Mouse (Mus musculus) layer of hippocampus, adult 9-10 months (tissue): ENCODE measurements around the gene Mydgf.
A peak's percentile ranks its signal among the peaks of the same experiment; 100 is the strongest.

Experiments
- DNase-seq: peaks from one replicate; pipeline ENCODE4 v3.0.0; 2022; ENCODE audit warnings: low spot score

Gene Mydgf

DNA sequence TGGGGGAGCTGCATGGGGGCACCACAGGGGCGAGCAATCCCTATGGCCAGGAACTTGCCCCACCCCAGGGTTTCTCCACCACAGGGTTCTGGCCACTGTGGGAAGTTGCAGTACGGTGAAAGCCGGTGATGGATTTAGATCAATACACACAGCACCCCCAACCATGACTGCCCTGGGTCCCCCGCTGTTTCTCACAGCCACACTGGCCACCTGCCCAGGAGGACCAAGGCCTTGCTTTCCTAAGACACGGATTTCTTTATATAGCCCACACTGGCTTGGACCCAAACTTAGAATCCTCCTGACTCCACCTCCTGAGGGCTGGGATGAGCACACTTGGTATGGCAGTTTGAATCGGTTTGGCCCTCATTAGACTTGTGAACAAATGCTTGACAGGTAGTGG lies 7.5 kb upstream of the Mydgf start:
- no peak for DNase-seq

DNA sequence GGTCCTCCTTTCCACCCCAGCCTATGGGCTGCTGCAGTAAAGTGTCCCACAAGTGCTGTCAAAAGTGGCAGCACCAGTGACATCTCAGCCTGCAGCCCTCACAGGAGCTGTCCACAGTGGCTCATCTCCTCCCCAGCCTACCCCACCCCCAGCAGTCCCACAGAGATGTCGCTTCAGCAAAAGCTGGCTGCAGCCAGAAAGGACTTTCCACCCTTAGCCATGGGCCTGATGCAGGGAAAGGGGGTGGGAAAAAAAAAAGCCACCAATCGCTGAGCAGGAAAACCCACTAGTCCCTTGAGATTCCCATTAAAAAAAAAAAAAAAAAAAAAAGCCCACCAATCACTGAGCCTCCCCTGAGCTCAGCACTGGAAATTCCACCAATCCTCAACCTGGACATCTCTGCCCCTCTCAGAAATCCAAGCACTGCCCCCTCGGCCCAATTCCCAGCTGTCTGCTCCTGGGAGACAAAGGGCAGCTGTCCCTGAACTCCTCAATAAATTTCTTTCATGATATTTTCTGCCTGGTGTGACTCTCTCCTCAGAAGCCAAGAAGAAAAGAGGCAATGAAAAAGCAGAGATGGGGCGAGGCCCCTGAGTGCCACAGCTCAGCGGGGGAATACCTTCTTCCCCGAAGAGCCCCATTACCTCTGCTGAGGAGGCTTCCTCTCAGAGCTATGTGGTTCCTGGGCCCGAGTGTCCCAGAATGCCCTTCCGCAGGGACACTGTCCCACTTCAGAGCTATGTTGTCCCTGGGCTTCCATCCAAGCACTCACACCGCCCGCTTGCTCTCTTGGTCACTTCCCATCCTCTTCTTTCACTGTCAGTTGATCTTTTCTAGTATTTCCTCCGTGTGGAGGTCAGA lies 1.8 kb upstream of the Mydgf start:
- no peak for DNase-seq

DNA sequence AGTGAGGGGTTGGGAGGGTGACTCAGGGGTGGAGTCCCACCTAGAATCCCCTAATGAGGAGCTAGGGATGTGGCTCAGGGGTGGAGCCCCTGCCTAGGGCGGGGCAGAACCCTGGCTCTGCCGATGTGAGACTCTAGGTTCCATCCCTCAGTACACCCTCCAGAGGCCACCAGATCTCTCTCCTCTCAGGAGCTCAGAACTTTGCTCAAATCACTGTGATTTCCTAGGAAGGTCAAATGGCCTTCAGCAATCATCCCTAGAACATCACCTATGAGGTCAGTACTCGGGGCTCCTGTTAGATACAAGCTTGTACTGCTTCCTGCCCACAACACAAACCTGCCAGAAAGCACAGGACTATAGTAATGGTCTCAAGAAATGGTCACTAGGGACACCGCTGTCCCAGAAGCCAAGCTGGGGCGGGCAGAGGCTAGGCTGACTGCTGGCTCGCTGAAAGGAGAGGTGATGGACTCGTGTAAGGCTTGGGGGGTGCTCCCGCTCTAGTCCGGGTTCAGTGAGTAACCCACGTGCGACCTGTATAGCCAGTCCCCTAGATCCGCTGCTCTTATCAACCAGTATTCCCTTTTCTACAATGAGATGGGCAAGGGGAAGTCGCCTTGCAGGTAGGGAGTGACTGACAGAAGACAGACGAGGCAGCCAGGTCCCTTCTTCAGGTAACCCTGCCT lies 604 bp downstream of the Mydgf start:
- DNase-seq: no peak

DNA sequence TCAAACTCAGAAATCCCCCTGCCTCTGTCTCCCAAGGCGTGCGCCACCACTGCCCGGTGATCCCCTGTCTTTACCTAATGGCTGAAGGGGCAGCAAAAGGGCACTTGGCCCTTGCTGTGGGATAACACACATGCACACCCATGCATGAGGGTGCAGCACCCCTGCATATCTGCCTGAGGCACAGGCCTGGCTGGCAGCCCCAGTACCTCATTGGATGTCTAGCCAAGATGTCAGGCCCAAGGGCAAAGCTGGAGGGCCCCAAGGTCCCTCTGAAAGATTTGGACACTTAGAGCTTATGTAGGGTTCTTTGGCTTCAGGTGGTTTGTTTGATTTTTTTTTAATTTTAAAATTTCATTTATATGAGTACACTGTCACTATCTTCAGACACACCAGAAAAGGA lies 8.3 kb downstream of the Mydgf start:
- no peak for DNase-seq

DNA sequence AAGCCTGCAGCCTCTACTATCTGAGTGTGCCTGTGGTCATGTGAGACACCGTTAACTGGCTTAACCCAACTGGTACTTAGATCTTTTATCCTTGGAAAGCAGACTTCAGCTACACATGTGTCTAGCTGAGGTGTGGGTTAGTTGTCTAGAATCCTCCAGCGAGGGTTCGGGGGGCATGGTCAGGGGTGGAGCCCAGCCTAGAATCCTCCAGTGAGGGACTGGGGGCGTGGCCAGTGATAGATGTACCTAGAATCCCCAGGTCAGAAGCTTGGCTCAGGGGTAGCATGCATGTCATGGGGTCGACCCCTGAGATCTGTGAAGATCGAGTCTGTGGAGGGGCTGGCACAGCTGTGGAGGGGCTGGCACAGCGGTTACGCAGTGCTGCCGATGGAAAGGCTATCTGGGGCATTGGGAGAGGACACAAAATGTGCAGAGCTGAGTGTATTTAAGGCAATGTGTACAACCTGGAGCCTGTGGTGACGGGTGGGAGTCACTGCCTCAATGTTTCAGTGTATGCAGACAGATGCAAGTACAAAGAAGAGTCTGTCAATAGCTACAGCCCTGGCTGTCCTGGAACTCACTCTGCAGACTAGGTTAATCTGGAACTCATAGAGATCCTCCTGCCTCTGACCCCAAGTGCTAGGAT lies 10.2 kb downstream of the Mydgf start:
- no peak for DNase-seq

DNA sequence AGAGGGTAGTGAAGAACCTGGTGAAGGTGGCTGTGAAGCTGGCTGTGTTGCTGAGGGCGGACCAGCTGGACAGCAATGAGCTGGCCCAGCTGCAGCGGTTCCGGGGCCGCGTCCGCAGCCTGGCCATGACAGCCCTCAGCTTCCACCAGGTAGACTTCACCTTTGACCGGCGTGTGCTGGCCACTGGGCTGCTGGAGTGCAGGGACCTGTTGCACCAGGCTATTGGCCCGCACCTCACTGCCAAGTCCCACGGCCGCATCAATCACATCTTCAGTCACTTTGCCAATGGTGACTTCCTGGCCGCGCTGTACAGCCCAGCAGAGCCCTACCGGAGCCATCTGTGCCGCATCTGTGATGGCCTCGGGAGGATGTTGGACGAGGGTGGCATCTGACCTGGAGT lies 11.8 kb downstream of the Mydgf start:
- no peak for DNase-seq

DNA sequence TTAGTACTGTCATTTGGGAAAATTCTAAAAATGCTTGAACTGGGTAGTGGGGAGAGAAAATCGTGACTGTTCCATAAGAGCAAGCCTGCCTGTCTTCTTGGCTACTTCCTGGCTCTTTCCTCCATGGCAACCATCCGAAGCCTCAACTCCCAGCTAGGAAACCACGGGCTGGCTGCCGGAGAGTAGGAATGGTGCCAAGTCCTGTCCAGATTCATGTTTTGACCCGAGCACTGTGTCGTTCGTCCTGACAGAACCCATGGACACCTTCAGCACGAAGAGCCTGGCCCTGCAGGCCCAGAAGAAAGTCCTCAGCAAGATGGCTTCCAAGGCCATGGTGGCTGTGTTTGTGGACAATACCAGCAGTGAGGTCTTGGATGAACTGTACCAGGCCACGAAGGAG lies 12.3 kb downstream of the Mydgf start:
- DNase-seq: no peak

DNA sequence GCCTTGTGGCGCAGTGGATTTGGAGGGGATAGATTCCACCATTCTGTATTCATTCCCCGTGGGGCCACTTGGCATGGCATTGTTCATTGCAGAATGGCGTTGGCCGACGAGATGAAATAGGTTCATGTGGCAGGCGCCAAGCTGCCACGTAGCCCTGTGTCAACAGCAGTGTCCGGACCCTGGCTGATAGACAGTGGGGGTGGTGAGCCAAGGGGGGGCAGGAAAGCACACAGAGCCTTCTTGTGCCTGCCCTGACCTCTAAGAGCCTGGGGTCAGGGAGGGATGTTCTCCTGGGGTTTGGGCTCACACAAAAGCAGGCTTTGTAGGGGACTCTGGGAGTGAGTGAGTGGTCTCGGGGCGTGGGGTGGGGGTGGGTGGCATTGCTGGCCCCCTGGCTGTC lies 13.1 kb downstream of the Mydgf start:
- DNase-seq: no peak

DNA sequence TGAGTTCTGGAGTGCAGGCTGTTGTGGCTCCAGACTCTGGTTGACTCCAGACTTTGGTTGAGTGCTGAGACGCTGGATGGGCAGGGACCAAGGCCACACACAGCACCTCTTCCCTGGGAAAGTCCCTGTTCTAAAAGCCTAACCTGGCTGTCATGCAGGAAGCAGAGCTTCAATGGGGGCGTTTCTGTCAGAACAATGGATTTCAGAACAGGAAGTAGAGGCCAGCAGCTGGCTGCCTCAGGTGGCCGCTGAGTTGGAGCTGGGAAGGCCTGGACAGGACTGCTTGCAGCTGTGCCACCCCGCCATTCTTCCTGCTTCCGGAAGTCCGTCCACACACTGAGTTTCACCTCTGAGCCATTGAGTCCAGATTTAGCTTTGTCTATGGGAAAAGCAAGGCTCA lies 13.9 kb downstream of the Mydgf start:
- no peak for DNase-seq

DNA sequence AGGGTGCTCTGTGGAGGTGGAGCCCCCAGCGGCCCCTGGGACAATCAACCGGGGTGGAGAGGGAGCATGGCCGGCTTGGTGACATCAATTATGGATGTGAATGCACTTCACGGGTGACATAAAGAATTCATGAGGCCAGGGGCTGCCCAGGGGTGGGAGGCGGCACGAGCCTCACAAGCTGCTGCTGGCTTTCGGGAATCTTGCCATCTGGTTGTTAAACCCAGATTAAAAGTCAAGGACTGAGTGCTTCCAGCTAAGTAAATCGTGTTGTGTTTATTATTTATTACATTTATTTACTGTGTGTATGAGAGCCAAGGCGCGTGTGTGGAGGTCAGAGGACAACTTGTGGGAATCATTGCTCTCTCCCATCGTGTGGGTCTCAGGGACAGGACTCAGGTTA lies 18.0 kb downstream of the Mydgf start:
- no peak for DNase-seq

DNA sequence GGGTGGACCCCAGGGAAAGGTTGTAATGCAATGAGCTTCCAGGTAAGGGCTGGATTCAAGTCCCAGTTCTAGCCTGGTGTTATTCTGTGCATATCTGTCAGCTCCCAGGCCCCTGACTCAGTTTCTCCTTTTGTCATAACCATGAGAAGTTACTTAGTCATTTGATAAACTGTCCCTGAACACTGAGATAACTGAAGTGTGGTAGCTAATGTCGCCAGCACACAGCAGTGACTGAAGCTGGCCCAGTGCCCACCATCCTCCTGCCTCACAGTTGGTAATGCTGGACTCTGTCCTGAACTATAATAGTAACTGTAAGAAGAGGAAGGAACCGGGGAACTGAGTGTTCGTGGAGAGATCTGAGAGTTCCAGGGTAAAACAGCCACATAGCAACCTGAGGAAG lies 19.2 kb downstream of the Mydgf start:
- no peak for DNase-seq

DNA sequence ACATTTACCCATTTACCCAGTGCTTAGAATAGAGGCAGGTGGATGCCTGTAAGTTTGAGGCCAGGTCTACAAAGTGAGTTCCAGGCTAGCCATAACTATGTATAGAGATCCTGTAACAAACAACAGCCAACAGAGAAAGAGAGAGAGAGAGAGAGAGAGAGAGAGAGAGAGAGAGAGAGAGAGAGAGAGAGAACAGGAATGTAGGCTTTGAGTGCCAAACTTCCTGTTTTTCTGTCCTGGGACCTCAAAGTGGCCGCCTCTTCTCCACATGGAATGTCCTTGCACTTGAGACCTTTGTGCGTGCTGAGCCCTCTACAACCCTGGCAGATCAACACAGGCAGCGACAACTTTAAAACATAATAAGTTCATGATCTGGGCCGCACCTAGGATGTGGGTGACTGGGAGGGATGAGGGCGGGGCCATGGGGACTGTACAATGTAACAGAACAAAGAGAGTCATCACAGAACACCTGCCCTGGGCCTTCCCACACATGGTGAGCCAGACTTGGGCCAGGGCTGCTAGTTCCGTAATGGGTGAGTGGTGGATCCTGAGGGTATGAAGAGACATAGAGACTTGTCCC lies 20.1 kb downstream of the Mydgf start:
- no peak for DNase-seq

DNA sequence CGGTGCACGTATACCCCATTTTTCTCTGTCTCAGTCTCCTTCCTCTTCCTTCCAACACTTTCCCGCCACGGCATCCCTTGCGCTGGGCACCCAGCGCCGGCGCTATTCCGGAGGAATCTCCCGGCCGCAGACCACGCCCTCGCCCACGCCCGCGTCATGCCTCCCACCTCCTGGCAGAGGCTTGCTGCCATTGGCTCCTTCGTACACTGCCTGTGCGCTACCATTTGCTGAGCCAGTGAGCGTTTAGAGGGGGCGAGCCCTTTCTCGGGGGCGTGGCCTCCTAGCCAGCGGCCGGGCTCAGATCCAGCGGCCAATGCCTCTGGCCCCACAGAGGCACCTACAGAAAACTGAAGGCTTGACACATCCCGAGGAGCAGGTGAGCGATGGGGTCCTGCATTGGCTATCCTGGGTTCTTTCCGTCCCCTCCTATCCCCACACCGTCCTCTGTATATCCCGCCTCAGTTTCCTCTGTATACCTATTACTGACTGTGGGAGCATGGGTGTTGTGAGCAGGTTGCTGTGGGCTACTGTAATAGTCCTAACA lies 21.4 kb downstream of the Mydgf start, which contains the start of gene Tnfaip8l1:
Tnfaip8l1 (plus strand) TSS at position 247 of the 544 bp plus-strand sequence.
- DNase-seq: peak; percentile 85

DNA sequence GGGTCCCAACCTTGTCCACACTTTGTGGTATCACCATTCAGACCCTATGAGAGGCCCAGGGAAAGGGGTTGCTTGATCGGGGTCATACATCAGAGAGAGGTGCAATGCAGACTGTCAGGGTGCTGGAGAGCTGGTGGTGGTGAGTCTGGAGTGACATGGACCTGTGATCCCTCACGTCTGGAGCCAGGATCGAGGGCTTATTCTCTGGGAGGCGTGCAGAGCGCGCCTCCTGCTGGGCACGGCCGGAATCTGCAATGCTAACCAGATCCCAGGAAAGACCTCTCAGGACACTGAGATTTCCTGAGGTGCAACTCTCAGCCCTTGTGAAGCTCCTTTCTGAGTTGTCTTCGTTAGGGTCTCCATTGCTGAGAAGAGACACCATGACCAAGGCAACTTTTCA lies 24.0 kb downstream of the Mydgf start:
- DNase-seq: no peak

DNA sequence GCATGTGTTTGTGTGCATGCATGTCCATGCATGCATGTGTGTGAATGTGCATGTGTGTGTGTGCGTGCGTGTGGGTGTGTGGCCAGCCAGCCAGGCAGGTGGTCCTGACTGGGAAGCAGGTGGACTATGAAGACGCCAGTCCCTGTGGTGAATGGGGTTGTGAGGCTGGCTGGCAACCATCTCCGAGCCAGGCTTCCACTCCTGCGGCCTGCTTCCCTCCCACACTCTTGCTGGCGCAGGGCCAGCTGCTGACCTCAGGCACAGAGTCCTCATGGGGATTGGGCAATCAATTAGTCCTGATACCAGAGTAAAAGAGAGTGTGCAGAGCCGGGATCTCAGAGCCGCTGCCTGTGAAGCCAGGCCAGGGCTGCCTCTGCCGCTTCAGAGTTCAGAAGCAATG lies 30.1 kb downstream of the Mydgf start:
- no peak for DNase-seq

DNA sequence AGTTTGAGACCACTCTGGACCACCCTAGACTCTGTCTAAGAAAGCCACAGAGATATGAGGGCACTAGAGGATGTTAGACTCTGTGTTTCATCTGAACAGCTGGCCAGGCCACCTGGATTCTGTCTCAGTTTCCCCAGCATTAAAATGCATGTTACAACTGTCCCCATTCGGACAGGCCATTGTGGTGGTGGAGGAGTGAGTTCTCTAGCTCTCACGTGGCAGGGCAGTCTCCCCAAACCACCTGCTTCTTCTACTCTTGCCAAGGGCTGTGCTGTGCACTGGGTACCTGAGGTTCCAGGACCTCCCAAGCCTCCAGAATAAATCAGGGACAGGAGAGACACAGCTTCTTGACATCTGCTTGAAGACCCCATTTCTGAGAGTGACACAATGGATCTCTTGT lies 33.8 kb downstream of the Mydgf start:
- no peak for DNase-seq

DNA sequence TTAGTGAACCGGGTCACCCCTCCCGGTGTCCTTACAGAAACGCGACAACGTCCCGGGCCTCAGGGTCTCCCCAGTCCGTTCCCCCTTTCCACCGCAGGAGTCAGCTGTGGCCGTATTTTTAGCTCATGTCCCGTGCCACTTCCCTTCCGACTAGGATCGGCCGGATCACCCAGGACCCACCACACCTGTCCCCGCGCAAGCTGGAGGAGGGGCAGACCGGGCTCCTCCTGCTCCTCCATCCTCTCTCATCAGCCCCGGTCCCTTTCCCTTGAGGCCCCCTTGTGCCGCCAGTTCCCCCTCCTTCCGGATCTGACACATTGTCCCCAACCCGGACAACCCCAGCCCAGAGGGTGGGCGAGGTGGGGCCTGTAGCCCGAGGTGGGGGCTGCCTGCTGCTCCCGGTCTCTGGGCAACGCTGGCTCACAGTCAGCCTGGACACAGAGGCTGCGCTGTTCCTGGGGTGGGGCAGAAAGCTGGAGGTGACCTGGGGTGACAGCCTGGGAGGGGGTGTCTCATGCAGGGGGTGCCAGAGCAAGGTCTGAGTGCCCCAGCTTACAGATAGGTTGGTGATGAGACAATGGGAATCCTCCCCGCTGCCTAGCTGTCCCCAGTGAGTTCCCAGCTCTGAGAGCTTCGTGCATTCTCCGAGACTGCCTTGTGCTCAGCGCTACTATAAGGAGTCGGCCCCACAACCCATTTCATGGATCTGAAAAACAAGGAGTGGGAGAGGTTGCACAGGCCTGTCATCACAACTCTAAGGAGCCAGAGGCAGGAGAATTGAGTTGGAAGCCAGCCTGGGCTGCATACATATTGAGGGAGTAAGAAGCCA lies 34.7 kb downstream of the Mydgf start:
- no peak for DNase-seq

DNA sequence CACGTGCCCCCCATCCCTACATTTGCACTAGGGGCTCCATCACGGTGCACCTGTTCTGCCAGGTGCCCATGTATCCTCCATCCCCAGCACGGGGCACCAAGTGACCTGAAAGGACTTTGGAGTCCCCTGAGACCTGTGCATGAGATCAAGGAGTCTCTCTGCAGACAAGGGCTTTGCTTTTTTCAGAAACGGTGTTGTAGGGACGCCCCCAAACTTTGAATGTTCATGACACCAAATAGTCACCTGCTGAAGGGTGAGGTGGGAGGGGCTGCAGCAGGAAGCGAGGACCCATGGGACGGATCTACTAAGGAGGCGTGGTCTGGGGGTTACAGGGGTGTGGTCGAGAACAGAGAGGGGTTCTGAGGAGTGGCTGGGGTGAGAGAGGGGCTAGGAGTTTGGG lies 35.4 kb downstream of the Mydgf start:
- DNase-seq: no peak

DNA sequence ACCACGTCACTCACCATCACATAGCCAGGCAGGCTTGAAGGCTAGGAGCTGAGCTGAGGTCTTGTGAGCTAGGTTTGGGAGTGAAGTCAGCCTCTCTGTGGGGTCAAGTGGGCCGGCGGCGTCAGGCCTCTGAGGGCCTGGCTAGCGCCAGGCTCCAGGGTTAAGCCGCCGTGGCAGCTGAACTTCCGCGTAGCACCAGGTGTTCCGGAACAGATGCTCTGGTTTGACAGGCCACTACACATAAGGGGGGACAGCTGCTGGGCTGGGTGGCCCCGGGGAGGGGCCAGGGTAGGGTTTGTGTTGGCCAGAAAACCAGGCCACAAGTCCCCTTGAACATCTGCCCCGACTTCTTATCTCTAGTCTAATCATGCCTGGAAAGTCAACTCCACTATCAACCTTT lies 36.3 kb downstream of the Mydgf start:
- DNase-seq: no peak

DNA sequence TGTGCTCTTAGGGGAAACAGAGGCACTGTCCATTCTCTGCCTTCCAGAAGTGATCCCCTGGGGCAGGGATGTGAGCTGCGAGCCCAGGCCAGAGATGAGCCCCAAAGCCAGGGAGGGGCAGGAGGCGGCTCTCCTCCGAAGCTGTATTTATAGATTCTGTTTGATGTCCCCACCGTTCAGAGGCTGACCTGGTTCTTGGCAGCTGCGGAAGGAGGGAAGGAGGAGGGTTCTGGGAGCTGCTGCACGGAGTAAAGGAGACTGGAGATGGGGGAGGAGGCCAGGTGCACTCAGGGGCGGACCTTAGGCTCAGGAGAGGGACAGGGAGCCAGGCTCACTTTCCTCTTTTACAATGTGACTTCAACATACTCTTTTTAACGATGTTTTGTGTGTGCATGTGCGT lies 37.6 kb downstream of the Mydgf start:
- no peak for DNase-seq

DNA sequence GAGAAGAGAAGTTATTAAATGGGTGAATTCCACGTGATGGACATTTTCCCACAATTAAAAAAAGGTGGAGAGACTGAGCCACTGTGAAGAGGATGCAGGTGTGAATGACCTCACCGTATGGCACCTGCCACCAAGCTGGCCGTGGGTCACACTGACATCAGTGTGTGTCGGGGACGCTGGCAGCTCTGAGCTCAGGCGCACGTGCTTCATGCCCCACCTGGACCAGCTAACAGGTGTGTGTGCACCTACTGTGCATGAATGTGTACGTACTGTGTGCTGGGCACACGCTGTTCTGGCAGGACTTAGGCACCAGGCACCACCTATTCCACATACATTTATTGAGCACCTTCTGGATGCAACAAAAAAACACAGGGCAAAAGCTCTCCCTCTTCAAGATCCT lies 39.2 kb downstream of the Mydgf start:
- DNase-seq: no peak
